Mouse (Mus musculus) thymus, adult 2 months (tissue): ENCODE data around the gene Pi4k2a. TPM values are rescaled to one million over a fixed set of nuclear protein-coding genes. Genes with fewer than 3 reads are reported as not detected.

Source experiments
- DNase-seq: peaks from one replicate; pipeline ENCODE4 v3.0.0; 2021
- H3K27ac ChIP-seq: fragments of 200-500 bp; 2 replicates; pipeline ENCODE4 v1.5.1; 2012; ENCODE audit warnings: low read length, control low read depth; ENCODE audit not compliant: control insufficient read depth, insufficient read depth
- H3K27me3 ChIP-seq: fragments of 200-500 bp; 2 replicates; pipeline ENCODE4 v1.6.1; 2012; ENCODE audit warnings: mild to moderate bottlenecking, low read length, moderate library complexity, mixed read lengths; ENCODE audit not compliant: control insufficient read depth, insufficient read depth
- H3K36me3 ChIP-seq: fragments of 200-500 bp; 2 replicates; pipeline ENCODE4 v1.6.1; 2012; ENCODE audit warnings: mild to moderate bottlenecking, low read length, moderate library complexity; ENCODE audit not compliant: control insufficient read depth, insufficient read depth
- H3K4me1 ChIP-seq: fragments of 200-500 bp; replicated peaks from 2 replicates; pipeline ENCODE4 v1.6.1; 2012; ENCODE audit warnings: low read length; ENCODE audit not compliant: control insufficient read depth, insufficient read depth
- H3K4me3 ChIP-seq: fragments of 200-500 bp; 2 replicates; pipeline ENCODE4 v1.5.1; 2012; ENCODE audit warnings: mild to moderate bottlenecking, low read length, control low read depth, moderate library complexity; ENCODE audit not compliant: control insufficient read depth, insufficient read depth
- CTCF ChIP-seq: fragments of 200-500 bp; IDR thresholded peaks from 2 replicates; pipeline ENCODE4 v1.5.1; 2012; ENCODE audit warnings: mild to moderate bottlenecking, control low read depth, low read length, moderate library complexity, borderline replicate concordance; ENCODE audit not compliant: control insufficient read depth, poor library complexity, insufficient read depth; ENCODE audit errors: extremely low read depth
- POLR2A ChIP-seq: fragments of 200-500 bp; IDR thresholded peaks from 2 replicates; pipeline ENCODE4 v1.6.1; 2012; ENCODE audit warnings: mild to moderate bottlenecking, low read length, control low read depth, moderate library complexity; ENCODE audit not compliant: control insufficient read depth, poor library complexity, insufficient read depth; ENCODE audit errors: extremely low read depth
- WGBS: fragments of 180-500 bp; shearing (Covaris S2); methylation state at CpG from one replicate; pipeline ENCODE4 v1.1.7; 2018; 5-methylcytosine and 5-hydroxymethylcytosine counted together
- polyA plus RNA-seq: library from polyadenylated mRNA; depleted of rRNA; stranded (reverse); fragments of >200 nt; gene quantifications from 2 replicates; pipeline ENCODE4 v1.2.3, GENCODE M21; 2012

Gene Pi4k2a
- polyA plus RNA-seq, 1 experiment, result 42.2 TPM

DNA sequence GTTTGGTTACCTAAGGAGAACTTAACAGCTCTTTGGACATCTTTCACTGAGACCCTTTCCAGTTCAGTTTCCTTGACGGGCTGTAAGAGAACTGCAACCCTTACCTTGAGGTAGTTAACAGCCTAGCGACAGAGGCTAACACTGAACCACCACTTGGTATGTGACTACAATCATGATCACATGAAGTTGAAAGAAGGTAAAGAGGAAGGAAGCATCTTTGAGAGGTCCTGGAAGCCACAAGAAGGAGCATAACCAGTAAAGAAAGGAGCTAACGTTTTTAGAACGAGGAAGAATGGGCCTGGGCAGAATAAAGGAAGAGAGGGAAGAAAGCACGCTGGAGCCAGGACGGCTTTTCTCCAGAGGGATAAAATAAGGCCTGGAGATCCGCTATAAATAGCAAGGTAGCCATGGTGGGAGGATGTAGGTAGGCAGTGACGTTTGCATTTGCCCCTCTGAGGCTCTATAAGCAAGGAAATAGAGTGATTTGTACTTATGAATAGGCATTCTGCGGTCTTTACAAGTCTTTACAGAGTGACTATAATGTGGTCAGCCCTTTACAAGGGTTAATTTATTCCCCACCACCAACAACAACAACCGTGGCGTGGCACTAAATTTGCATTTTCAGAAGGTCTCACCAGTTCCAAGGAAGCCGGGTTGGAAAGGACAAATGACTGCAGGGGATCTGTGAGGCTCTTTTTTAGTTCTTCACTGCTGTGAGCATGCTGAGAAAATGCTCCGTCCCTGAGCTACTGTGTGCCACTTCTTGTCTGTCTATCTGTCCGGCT is 39.4 kb downstream of the Pi4k2a start:
- Histone ChIP-seq H3K36me3 (no peaks in the 10 kb centered on the region), H3K4me3 (no peak overlapping the region), H3K27me3 (no peaks in the 10 kb centered on the region), H3K4me1 (peaks cover 17% of the 10 kb centered on the region), H3K27ac (peak overlapping the region; percentile 46)
- peak; percentile 22 for DNase-seq
- TF ChIP-seq CTCF (no peak), POLR2A (no peak)
- 15% methylated on average over 14 of the region's 14 CpGs for WGBS

DNA sequence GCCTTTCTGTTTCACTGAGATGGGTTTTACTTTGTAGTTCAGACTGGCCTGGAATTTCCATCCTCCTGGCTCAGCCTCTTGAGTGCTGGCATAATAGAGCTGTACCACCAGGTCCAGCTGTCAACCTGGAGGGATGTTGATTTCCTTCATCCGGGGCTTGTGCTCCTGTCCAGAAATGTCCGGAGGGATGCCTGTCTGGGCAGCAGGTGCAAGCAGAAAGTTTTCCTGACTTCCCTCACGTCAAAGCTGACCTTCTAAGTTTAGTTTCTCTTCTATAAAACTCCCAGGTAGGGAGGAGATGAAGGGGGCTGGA is 40.0 kb downstream of the Pi4k2a start:
- H3K36me3 ChIP-seq, result no peaks in the 10 kb centered on the region
- 55% methylated on average over 3 of the region's 3 CpGs for WGBS
- no peak for DNase-seq
- no peaks in the 10 kb centered on the region for H3K27me3 ChIP-seq
- TF ChIP-seq POLR2A (no peak), CTCF (no peak)
- H3K27ac ChIP-seq, result peak overlapping the region; percentile 28; the same call in 1 of the 2 replicates
- no peak overlapping the region for H3K4me3 ChIP-seq
- peaks cover 17% of the 10 kb centered on the region for H3K4me1 ChIP-seq

DNA sequence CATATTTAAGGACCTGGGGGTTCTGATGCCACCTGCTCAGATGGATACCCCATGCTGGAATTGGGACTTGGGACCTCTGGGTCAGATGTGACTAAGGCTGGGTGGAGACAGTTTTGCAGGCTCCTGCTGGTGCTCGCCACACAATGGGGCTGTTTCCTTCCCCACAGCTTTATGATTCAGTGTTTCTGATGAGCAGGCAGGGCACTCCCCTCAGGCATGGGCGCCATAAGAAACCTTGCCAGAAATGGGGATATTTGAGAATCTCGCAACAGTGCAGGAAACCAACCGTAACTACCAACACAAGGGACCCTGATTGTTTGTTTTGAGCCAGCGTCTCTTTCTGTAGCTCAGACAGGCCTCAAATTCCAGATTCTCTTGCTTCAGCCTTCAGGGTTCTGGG is 40.8 kb downstream of the Pi4k2a start:
- Histone ChIP-seq H3K27ac (no peak overlapping the region), H3K4me3 (no peak overlapping the region), H3K36me3 (no peaks in the 10 kb centered on the region), H3K4me1 (peaks cover 17% of the 10 kb centered on the region), H3K27me3 (no peaks in the 10 kb centered on the region)
- no peak for DNase-seq
- TF ChIP-seq POLR2A (no peak), CTCF (no peak)
- WGBS, result 72% methylated on average over 5 of the region's 5 CpGs

DNA sequence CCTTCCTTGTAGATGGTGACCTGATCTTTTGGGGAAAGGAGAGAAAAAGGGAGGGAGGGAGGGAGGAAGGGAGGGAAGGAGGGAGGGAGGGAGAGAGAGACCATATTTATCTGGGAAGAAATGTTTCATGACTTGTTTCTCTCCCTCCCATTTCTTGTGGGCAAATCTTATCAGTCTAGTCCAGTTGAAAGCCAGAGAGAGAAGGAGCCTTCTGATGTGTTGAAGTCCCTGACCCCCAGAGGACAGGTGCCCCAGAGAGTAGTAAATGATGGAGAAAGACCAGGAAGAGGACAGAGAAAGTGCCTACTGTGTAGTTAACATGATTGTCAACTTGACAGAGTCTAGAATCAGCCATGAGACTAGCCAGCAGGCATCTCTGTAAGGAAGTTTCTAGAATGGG is 44.8 kb downstream of the Pi4k2a start:
- H3K27me3 ChIP-seq, result no peaks in the 10 kb centered on the region
- H3K27ac ChIP-seq, result no peak overlapping the region
- peaks cover 5% of the 10 kb centered on the region for H3K4me1 ChIP-seq
- no peaks in the 10 kb centered on the region for H3K36me3 ChIP-seq
- TF ChIP-seq POLR2A, result no peak
- no peak for TF ChIP-seq CTCF
- no peak for DNase-seq
- H3K4me3 ChIP-seq, result no peak overlapping the region

DNA sequence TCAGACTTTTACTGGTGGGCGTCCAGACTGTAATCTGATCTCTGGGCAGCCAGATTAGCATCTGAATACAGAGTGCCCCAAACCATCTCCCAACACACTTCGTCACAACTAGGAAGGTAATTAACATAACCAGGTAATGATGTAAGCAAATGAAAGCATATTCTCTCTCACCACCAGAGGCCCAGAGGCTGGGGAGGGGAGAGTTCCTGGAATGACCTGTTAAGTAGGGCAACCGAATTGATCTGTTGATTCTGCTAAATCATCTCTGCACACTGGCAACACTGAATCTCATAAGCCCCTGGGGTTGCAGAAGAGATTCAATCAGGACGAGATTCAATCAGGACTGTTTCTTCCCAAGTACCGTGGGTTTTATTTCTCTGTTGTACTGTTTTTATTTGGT is 45.9 kb downstream of the Pi4k2a start:
- Histone ChIP-seq H3K4me1 (no peaks in the 10 kb centered on the region), H3K27ac (no peak overlapping the region)

DNA sequence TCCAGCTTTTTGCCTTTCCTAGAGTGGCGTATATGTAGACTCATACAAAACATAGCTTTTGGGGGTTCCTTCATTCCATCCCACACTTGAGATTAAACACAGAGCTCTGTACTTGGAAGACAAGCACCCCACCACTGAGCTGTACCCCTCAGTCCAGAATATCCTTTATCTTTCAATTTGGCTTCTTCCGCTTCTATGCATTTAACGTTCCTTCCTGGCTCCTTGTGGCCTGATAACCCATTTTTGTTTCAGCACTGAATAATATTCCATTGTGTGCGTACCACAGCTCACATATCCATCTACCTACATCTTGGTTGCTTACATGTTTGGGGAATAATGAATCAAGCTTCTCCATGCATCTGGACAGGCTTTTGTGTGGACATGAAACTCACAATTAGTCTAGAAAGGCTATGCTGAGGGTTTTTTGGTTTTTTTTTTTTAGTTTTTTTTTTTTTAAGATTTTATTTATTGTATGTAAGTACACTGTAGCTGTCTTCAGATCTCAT is 47.0 kb downstream of the Pi4k2a start:
- Histone ChIP-seq H3K4me1 (no peaks in the 10 kb centered on the region), H3K27ac (no peak overlapping the region), H3K27me3 (no peaks in the 10 kb centered on the region), H3K4me3 (no peak overlapping the region), H3K36me3 (no peaks in the 10 kb centered on the region)
- TF ChIP-seq POLR2A (no peak), CTCF (no peak)
- WGBS, result 96% methylated on average over 4 of the region's 4 CpGs
- no peak for DNase-seq

More for the DNA sequence above, 45.9 kb downstream of the Pi4k2a start:
- no peak for TF ChIP-seq CTCF
- no peak for TF ChIP-seq POLR2A
- Histone ChIP-seq H3K4me3 (no peak overlapping the region), H3K36me3 (no peaks in the 10 kb centered on the region), H3K27me3 (no peaks in the 10 kb centered on the region)
- 82% methylated on average over 5 of the region's 5 CpGs for WGBS
- DNase-seq, result no peak

DNA sequence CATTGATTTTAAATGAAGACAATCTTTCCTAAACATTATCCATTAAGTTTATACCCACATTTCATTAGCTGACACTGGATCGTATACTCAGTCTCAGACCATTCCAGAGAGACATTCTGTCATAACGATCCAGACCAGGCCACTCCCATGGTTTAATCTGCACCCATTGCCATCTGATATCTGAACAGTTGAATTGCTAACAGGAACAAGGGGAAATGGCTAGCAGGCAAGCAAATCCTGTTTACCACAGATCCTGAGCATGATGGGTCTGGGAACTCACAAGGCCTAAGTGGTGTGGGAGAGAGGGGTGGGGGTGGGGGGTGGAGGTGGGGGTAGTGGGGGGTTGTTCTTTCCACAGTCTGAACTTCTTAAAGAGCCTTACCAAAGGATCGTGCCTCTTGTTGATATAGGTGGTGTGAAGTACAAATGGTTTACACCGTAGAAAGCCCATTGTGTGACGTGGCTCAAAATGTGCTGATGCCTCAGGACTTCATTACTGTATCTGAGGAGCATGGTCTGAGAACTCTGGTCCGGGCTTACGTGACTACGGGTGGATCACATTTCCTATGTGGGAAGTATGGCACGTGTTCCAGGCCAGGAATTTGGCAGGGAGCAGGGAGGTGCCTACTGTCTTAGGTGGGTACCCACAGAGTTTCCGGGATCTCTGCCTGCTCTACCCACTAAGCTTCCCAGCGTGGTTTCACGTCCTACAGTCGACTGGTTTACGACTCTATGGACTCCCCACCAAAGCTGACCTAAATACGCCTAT is 48.4 kb downstream of the Pi4k2a start:
- Histone ChIP-seq H3K27me3 (no peaks in the 10 kb centered on the region), H3K36me3 (no peaks in the 10 kb centered on the region), H3K4me1 (no peaks in the 10 kb centered on the region), H3K4me3 (no peak overlapping the region), H3K27ac (no peak overlapping the region)
- WGBS, result 90% methylated on average over 15 of the region's 15 CpGs
- DNase-seq, result no peak
- no peak for TF ChIP-seq CTCF
- TF ChIP-seq POLR2A, result no peak
